Mouse (Mus musculus): ENCODE measurements around the gene Prr36. TPM values are rescaled to one million over a fixed set of nuclear protein-coding genes. Genes with fewer than 3 reads are reported as not detected.
"Not testable (repeated sequence)": the region's sequence is repeated elsewhere in the genome, so short reads cannot be mapped to it uniquely, and the experiment has no call there.

Prr36 gene
- total RNA-seq (2021), result not detected
- long read RNA-seq, experiment 1, result 0 reads
- long read RNA-seq, experiment 2, result 0 reads

GRCm38 (mm10) chr8:4216791-4217621 lies at the start of gene Prr36:
TSS of gene Prr36 (minus strand) at chr8:4217459.
- no peak for DNase-seq
- intact Hi-C loops (cut with DNase I), result no loop called here

- DNase-seq, result no peak
- intact Hi-C loops (cut with DNase I), result loop anchor here (5.0 kb wide), 1 partner anchor 107 kb away; no protein-coding TSS in a partner anchor
Observed at GRCm38 (mm10) chr8:4265160-4265914, 48.1 kb upstream of the Prr36 start.

GRCm38 (mm10) chr8:4263105-4263791 lies 46.0 kb upstream of the Prr36 start:
- intact Hi-C loops (cut with DNase I), result no loop called here
- no peak for DNase-seq

GRCm38 (mm10) chr8:4259805-4260170 lies 42.5 kb upstream of the Prr36 start:
- intact Hi-C loops (cut with DNase I), result loop anchor here (5.0 kb wide), 1 partner anchor 117 kb away; no protein-coding TSS in a partner anchor
- no peak for DNase-seq

GRCm38 (mm10) chr8:4259125-4259804 lies 42.0 kb upstream of the Prr36 start, which contains the start of gene Ctxn1:
TSS of gene Ctxn1 (minus strand) at chr8:4259274.
- DNase-seq, result peak; percentile 84 to 91
- intact Hi-C loops (cut with DNase I), result loop anchor here (5.0 kb wide), 1 partner anchor 117 kb away; no protein-coding TSS in a partner anchor

GRCm38 (mm10) chr8:4258678-4259077 lies 41.4 kb upstream of the Prr36 start:
- no peak for DNase-seq
- intact Hi-C loops (cut with DNase I), result loop anchor here (5.0 kb wide), 1 partner anchor 116 kb away; no protein-coding TSS in a partner anchor

- peak; percentile 51 to 59 for DNase-seq
- intact Hi-C loops (cut with DNase I), result loop anchor here (5.0 kb wide), 1 partner anchor 116 kb away; no protein-coding TSS in a partner anchor
Observed at GRCm38 (mm10) chr8:4258233-4258632, 41.0 kb upstream of the Prr36 start.

GRCm38 (mm10) chr8:4257350-4257749 lies 40.1 kb upstream of the Prr36 start:
- no peak for DNase-seq
- intact Hi-C loops (cut with DNase I), result loop anchor here (5.0 kb wide), 1 partner anchor 115 kb away; no protein-coding TSS in a partner anchor

GRCm38 (mm10) chr8:4256911-4257310 lies 39.7 kb upstream of the Prr36 start:
- no peak for DNase-seq
- intact Hi-C loops (cut with DNase I), result loop anchor here (5.0 kb wide), 1 partner anchor 115 kb away; no protein-coding TSS in a partner anchor

- intact Hi-C loops (cut with DNase I), result loop anchor here (5.0 kb wide), 1 partner anchor 113 kb away; no protein-coding TSS in a partner anchor
Observed at GRCm38 (mm10) chr8:4255471-4255870, 38.2 kb upstream of the Prr36 start.

GRCm38 (mm10) chr8:4254001-4254400 lies 36.7 kb upstream of the Prr36 start:
- DNase-seq, result no peak
- intact Hi-C loops (cut with DNase I), result loop anchor here (5.0 kb wide), 1 partner anchor 68 kb away; no protein-coding TSS in a partner anchor

More at GRCm38 (mm10) chr8:4255471-4255870, 38.2 kb upstream of the Prr36 start:
- not testable (repeated sequence) for DNase-seq

- DNase-seq, result peak; percentile 94
- intact Hi-C loops (cut with DNase I), result loop anchor here (5.0 kb wide), 1 partner anchor 69 kb away; no protein-coding TSS in a partner anchor
Observed at GRCm38 (mm10) chr8:4252934-4253841, 35.9 kb upstream of the Prr36 start, which contains the start of gene Snapc2. TSS of gene Snapc2 (plus strand) at chr8:4253080.

GRCm38 (mm10) chr8:4252116-4252760 lies 35.0 kb upstream of the Prr36 start:
- intact Hi-C loops (cut with DNase I), result loop anchor here (5.0 kb wide), 1 partner anchor 70 kb away; no protein-coding TSS in a partner anchor
- no peak for DNase-seq

GRCm38 (mm10) chr8:4250306-4250970 lies 33.2 kb upstream of the Prr36 start:
- peak; percentile 77 to 78 for DNase-seq
- intact Hi-C loops (cut with DNase I), result loop anchor here (5.0 kb wide), 1 partner anchor 72 kb away; no protein-coding TSS in a partner anchor

GRCm38 (mm10) chr8:4249213-4249612 lies 32.0 kb upstream of the Prr36 start:
- intact Hi-C loops (cut with DNase I), result loop anchor here (5.0 kb wide), 1 partner anchor 123 kb away; no protein-coding TSS in a partner anchor
- no peak for DNase-seq

- DNase-seq, result no peak
- intact Hi-C loops (cut with DNase I), result loop anchor here (5.0 kb wide), 1 partner anchor 124 kb away; no protein-coding TSS in a partner anchor
Observed at GRCm38 (mm10) chr8:4247951-4248540, 30.8 kb upstream of the Prr36 start, which contains the start of gene Tgfbr3l. TSS of gene Tgfbr3l (plus strand) at chr8:4248214.

All from gastrocnemius, postnatal 36 days (tissue).